Mouse (Mus musculus) cerebellum, adult 18-20 months (tissue): ENCODE results near the gene Tbx20.

ENCODE experiments used
- DNase-seq, 2 experiments: peaks; one replicate each; pipeline ENCODE4 v3.0.0; 2021

Gene Tbx20

DNA sequence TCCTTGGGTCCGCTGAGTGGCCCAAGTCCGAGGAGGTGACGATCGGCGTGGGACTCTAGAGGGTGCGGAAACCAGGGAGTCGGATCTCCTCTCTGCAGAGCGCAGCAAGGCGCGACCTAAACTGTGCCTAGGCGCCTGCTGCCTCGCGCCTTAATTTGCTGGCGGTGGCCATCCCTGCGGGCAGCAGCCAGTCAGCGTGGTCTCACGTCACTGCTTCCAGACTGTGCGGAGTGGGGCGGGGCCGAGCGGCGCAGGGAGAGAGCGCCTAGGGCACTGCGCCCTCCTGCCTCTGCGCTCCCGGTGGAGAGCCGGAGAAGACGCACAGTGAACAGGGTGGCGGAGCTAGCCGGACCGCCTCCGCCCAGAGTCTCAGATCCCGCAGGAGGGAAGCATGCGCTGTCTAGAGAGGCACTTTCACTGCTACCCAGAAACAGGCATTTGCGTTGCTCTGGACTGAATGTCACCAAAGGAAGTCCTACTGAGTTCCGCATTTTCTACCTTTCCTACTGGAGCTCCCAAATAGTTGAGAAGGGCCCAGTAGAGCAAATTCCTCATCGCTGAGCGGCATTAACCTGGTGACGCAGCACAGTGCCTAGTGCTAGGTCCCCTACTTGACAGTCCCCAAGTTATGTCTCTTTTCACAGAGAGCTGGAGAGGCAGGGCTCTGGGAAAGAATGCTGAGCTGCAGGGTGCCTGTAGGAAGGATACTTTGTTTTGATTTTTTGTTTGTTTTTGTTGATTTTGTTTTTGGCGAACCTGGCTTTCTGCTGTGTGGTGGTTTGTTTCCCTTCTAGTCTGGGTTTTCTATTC, at the start of gene Tbx20:
TSS of gene Tbx20 (minus strand) at position 144 of the 810 bp plus-strand sequence.
- no peak for DNase-seq

DNA sequence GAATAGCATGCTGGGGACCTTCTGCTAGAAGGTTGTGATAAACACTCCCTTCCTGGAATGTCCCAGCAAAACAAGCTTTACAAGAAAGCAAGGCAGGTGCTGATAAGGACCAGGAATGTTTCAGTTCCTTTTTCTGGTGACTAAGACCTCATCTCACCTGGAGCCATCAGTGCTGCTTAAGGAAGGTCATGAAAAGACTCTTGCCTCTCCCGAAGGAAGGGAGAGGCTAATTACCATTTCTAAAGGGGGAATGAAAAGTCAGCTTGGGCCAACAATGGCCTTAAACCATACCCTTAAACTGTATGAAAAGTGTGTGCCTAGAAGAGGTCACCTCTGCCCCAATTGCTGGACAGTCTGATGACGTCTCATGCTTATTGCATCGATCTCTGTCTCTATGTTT, 44.4 kb upstream of the Tbx20 start:
- no peak for DNase-seq

DNA sequence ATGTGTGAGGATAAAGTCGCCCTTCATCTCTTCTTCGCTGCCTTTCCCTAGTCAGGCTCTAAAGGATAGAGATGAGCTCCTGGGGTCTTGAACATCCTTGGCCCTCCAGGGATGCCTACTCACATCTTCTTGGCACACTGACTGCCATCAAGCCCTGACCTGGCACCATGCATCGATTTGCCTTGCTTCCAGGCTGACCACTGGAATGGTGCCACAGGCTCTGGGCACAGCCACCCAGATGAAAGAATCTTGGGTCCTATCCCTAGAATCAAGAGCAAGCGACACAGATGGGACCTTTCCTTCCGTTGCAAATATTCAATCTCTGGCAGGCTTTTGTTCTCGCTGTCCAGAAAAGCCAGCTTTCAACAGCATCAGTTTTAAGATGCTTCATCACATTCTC, 38.4 kb upstream of the Tbx20 start:
- peak in 1 of 2 experiments; percentile 1 for DNase-seq

DNA sequence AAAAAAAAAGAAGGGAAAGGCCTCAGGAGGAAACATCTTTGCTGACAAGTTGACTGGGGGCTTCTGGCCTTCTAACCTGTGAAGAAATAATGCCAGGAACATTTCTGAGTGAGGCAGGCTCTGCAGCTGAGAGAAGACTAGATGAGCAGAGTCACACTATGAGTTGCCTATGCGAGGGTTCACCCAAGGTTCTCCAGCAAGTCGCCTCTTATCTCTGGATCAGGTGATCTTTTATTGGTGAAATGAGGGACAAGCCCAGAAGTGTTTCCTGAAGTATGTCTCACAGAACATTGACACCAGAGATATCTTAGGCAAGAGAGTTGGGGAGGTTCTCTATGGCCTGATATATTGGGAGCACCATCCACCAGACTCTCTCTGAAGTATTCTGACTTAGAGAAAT, 18.0 kb upstream of the Tbx20 start:
- DNase-seq, result no peak

DNA sequence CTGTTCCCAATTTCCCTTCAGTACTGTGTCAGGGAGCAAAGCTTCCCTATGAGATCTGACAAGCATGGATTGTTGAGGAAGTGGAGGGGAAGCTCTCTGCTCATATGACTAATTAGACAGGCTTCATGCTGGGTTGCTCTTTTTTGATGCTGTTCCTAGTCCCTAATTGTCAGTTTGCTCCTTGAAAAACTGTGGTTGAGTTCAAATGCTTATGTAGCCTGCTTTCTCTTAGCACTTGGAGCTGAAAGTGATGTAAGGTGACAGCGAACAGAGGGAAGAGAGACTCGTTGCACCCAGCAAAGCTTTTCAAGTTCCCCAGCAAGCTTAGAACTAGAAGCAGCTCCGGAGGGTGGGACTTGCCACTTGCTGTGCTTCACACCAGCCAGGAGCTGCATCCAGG, 15.3 kb upstream of the Tbx20 start:
- DNase-seq, result no peak

DNA sequence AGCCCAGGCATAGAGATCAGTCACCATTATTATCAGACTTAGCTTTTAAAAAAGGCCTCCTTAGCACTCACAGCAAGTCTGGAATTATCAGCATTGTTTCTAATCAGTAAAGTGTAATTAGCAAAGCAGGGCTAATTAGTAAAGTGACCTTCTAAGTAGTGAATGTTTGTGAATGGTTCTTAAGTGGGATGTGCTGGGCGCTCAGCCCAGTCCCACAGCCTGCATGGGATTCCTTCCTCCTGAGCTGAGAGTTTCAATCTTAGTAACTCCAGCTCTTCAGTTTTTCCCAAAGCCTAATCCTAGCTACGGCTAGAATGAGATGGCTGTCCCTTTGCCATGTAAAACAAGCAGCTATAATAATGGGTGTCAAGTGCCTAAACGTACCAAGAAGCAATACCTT, 8.2 kb upstream of the Tbx20 start:
- DNase-seq, result no peak

DNA sequence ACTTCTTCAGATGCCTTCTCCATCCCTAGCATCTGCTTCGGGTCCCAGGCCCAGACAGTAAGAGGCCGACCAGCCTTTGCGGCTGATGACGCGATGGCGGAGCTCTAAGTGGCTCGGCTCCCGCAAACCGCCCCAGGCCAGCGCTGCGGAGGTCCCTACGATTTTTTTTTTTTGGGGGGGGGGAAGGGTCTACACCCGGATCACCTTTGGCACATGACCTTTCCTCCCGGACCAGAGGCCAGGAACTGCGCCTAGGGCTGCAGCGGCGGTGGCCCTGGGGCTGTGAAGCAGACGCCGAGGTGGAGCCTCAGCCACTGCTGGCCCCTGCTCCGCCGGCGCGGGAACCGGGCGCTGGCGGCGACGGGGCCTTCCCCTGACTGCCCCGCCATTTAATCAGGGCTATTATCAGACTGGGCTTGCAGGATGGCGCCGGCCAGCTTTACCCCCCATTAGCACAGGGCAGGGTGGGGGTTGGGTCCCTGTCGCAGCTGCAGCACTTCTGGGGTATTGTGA, 6.9 kb upstream of the Tbx20 start:
- no peak for DNase-seq

DNA sequence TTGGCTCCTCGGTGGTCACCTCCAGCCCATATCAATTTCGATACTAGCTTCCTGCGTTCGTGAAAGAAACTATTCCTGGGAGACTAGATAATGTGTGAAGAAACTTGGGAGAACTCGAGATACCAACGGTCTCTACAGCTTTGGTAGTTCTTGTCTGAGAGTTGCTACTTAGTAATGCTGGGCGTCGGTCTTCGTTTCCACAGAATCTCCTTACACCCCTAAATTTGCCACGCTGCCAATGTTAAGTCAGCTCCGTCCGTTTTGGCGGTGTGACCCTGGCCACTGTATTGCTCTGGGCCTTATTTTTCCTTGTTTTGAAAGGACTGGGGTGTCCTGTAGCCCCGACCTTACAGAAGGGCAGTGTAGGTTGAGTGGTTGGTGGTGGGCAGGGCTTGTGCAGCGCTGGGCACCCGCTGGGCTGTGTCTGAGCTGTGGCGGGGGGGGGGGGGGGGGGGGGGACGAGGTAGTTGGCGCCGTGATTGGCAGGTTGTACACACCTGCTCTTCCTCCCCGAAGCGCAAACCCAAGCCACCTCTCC, 6.4 kb upstream of the Tbx20 start:
- no peak for DNase-seq

DNA sequence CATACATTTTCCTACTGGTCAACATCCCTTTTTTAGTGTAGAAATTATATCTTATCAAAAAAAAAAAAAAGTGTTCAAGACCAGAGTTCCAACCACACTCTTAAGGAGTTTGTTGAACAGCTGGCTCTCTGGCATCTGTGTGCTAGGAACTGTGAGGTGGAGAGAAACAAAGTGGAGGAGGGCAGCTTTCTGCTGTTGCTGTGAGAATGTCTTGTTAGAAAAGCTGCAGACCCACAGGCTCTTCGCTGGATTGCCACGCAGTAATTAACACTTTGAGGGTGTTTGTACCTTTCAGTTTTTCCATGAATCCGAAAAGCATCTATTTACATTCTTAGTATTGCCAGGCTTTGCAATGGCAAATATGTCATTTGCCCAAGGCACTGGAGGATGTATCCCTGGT, 5.9 kb upstream of the Tbx20 start:
- no peak for DNase-seq

DNA sequence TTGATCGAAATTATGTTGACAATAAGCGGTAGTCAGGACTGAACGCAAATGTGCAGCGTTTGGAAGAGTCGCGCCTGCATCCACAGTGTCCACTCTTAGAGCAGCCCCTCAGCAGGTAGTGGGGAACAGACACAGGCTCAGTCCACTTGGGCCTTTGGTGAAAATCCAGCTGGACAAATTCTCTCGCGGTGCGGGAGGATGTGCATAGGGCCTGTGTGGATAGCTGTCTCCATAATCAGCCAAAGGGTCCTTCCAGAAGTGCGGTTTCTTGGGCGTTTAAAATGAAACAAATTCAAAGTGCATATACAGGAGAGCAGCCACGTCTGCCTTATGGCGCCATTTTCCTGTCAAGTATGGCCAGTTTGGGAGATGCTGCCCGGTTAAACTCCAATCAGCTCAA, 4.5 kb upstream of the Tbx20 start:
- no peak for DNase-seq

DNA sequence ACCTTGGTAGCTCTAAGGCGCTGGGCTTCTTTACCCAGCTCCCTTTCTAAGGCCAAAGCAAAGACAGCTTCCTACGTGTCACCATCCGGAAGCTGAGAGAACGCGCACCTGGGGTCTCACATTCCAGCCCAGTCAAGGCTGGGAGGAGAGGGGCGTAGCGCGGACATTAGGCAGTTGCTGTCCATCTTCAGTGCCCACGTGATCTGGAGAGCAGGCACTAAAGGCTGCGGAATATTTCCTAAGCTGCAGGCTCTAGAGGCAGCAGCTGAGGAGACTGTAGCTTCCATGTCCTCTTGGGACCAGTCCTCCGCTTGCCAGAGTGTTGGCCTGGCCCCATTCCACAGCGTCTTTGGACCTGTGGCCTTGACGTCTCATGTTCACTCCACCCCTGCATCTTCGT, 3.9 kb upstream of the Tbx20 start:
- DNase-seq, result no peak

DNA sequence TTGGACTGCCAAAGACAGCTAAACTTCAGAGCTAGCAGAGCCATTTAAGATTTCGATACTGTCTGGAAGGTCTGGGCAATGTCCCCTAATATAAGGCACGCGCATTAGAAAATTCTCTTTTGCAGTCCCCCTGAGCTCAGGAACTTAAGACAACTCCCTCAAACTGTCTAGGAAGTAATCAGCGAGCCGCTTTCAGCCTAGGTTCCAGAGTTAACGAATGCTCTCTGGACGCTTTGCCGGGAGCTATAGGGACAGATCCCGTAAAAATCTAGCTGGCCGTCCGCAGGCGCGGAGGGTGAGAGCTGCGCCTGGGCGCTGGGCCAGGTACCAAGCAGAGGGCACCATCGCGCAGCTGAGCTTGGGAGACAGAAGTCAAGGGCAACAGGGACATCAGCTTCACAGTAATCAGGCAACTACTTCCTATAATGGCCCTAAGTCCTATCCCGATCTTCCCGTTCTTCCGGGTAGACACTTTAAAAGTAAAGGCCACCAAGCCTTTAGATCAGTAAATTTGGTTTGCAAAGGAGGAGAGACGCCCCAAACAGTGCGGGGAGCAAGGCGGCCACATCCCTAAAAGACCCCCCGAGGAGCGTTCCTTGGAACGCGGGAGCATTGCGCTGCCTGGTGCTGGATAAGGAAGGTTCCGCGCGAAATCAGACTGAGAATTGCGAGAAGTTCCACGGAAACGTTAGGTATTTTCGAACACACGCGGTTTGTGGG, 3.2 kb upstream of the Tbx20 start:
- DNase-seq, result no peak

DNA sequence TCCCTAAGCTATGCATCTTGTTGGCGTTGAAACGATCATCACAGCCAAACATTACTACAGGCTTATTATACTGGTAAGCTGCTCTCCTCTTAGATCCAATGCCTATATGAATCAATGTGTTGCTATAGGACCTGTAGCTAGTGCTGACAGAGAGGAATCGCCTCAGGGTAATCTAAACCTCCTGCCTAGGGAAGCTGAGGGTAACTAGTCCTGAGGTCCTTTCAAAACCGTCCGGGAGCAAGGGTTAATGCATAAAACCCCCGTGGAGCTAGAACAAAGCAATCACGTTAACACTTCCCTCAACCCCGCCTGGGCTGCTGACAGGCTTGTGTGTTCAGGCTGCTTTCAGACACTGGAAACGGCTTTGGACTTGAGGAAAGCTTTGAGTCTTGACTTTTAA, 2.4 kb upstream of the Tbx20 start:
- no peak for DNase-seq

DNA sequence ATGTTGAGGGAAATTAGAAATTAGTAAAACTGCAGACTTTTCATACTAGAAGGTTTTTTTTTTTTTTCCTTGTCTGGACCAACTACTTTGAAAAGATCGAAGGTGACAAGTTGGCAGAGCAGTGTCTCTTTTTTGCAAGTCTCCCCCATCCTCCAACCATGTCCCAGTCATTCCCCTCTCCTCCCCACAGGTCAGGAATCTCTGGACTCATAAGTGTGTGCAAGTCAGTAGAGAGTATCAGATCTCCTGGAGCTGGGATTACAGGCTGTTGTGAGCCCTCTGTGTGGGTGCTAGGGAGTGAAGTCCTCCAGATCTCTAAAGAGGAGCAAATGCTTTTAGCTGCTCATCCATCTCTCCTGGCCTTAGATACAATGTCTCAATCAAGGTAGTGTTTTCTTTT, 1.5 kb upstream of the Tbx20 start:
- DNase-seq, result no peak

DNA sequence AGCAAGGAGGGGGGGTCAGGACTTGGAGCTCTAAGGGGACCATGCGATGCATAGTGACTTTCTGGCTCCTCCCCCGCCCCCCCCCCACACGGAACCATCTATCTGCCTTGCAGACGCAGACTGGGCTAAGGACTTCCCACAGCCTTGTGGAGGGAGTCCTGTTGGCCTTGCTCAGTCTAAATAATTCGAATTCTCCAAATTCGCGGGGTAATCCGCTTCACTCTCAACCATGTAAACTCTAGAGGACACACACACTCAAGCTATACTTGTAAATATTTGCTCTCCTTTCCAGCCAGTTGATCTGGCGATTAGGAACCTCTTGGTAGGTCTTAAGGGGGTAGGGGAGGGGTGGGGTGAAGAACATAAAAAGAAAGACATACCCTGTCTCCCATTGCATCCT, 898 bp upstream of the Tbx20 start:
- no peak for DNase-seq

DNA sequence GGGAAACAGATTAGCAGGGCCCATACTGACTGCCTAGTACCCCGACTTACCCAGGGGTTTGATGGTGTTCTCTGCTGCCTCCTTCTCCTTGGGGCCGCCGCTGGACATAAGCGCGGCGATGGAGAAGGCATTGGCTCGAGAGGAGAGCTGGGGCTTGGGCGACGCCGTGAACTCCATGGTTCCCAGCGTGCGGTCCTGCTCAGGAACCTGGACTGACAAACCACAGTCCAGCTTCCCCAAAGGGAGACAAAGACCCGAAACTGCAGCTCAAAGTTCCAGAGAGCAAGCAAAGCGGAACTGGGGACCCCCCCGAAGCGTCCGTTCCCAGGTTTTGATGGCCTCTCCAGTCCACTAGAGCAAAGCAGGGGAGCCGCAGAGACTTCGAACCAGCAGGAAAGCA, 434 bp downstream of the Tbx20 start:
- DNase-seq, result no peak

DNA sequence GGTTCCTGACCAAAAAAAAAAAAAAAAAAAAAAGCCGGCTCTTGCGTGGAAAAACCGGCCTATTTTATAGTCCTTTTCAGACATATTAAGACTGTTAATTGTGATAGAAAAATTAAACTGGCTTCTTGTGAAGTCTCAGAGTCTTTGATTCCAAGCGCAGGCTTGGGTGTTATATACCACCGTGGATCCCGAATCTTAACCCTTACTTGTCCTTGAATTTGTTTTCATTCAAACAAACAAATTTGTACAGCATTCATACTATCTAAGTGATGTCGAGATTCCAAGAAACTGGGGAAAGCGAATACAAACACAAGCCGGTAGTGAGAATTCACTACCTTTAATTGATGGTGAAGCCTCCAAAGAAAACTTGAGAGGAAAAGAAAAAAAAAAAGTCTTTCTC, 932 bp downstream of the Tbx20 start:
- DNase-seq, result no peak

DNA sequence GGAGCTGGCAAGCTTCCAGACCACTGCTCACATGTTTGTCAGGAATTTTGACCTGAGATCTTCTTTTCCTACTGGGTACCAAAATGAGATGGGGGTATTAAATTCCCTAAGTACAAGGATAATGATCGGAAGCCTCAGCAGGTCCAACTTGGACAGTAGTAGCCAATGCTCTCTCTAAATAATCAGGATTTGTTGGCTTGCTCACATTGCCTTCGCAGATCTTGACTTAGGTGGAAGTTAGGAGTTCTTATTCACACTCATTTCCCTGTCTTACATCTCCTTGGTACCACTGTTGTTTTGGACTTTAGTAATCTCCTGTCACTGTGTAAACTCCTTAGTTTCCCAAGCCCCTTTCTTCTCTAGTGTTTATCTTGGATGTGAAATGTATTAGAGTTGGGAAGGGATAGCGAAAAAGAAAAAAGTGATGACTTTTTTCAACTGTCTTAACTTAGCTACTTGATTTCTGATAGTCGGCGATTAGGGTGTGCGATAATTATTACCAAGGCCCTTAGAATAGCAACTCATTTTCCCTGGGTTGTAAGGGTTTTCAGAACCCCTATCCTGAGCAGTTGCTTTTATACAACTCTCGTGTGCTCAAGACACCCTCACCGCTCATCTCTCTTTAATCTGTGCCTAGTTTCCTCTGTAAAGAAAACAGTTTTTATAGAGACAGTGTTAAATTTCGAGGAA, 1.5 kb downstream of the Tbx20 start:
- no peak for DNase-seq

DNA sequence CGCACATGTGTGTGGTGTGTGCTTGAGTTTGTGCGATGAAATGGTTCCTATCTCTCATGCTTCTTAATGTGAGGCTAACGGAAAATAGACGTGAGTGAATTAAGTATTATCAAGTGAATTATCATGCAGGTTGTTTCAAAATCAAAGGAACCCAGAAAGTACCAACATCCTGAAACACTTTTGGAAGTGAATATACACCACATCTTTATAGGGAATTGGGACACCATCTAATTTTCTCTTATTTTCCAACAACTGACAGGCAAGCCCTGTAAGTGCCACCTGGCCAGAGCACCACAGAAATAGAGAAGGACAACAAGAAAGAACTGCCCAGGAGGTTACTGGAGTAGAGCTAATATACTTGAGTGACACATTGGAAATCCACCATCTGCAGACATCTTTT, 2.4 kb downstream of the Tbx20 start:
- no peak for DNase-seq

DNA sequence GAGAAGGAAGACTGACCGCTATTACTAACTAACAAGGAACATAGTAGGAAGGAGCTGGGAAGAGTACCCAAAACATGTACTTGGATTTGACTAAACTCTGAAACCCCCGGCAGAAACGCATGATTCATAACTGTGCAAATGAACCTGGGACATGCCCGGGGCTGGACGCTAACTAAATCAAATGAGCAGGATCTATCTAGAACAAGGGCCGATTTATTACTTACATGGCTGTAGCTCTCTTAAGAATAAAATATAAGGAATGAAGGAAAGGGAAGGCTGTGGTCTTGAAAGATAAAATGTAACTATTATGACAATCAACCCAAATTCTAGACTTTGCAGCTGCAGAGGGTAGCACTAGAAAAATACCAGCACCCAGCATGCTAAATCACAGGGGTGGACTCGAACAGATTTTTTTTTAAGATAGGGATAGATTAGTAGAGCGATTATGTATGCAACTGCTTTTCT, 3.1 kb downstream of the Tbx20 start:
- DNase-seq, result no peak

DNA sequence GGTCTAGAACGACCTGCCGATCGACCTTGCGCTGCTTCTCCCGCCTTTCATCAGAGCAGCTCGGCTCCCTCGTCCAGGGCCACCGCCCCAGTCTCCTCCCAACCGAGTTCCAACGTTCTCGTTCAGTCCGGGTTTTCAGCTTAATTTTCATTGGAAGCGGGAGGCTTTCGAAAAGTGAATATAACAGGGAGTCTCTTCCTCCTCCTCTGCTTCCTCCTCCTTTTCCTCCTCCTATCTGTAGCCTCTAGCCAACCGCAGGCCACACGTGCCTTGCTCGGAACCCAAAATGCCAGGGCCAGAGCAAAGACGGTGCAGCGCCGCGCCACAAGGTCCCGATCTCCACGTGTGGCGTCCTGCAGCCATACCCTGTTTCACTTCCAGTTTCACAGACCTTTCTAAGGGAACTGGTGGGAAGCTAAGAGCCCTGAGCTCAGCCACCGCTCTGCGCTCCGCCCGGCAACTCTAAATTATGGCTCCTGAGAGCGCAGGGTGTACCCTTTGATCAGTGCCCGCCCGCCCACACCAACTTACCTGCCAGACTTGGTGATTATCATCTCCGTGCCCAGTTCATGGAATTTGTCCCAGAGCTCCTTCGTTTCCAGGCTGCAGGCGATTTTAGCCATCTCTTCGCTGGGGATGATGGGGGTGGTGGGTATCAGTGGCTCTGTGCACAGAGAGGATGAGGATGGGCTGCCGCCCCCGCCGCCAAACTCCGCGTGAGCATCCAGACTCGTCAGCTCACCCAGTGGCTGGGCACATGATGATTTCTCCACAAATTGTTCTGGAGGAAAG, 3.8 kb downstream of the Tbx20 start:
- no peak for DNase-seq

DNA sequence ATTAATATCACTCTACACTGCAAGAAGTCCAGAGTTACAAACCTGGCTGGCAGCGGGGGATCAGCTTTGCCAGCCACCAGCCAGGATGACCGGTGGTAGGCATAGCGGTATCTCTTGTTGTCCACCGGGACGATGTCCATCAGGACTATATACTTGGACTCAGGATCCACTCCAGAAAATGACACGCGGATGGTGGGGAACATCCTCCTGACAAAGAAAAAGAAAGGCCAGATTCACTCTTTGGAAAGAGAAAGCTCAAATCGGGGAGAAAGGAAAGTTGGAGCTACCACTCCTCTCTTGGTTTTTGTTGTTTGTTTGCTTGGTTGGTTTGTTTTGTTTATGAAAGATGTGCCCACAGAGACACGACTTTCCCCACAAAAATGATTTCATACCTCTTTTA, 4.5 kb downstream of the Tbx20 start:
- no peak for DNase-seq

DNA sequence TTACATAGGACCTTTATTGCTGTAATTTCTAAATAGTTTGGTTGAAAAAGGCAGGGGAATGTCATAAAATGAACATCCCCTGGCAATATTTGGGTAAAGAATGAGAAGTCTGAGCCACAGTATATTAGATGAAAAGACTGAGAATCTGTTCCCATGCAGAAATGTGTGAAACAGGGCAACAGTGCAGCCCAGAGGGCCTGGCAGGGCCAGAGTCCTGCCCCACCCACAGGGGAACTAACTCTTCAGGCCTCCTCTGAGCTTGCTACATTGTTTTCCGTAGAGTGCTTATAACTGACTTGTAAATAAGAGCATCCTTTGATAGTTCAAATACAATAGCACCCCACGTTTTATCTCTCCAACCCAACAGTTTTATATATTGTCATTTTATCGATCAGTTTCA, 7.0 kb downstream of the Tbx20 start:
- no peak for DNase-seq
